Comparison of ENCODE assay signal across 27 mouse cellular contexts in genomic region chr17:53623762-53624161, GRCm38 (mm10).
"Had no signal": no experiment of that assay in that cellular context is flagged by ENCODE, and none has a peak within 500 bp of the region (broad histone marks: within the 10 kb centered on the region; RNA-seq: fewer than 3 reads in every experiment).

No protein-coding gene starts in this region.

- H3K27ac ChIP-seq: embryonic facial prominence, embryonic 10.5 days; embryonic facial prominence, embryonic 12.5 days; embryonic facial prominence, embryonic 13.5 days; embryonic facial prominence, embryonic 15.5 days; forebrain, embryonic 10.5 days; forebrain, embryonic 12.5 days; forebrain, embryonic 13.5 days; forebrain, embryonic 15.5 days; gastrocnemius, adult 2 months had no signal

- H3K4me2 ChIP-seq: embryonic facial prominence, embryonic 12.5 days; embryonic facial prominence, embryonic 13.5 days; embryonic facial prominence, embryonic 15.5 days; forebrain, embryonic 12.5 days; forebrain, embryonic 13.5 days; forebrain, embryonic 15.5 days had no signal

- DNase-seq: cerebellum, adult 2 months; cerebellum, adult 8-10 months; cerebellum, adult 9-10 months; cerebellum, adult 9-11 months; cerebellum, postnatal 10 days; cerebellum, postnatal 14 days; cerebellum, postnatal 25 days; cerebellum, postnatal 36 days; embryo, embryonic 11 days; forebrain, postnatal 0 days; gastrocnemius, adult 2 months; gastrocnemius, postnatal 10 days; gastrocnemius, postnatal 14 days; gastrocnemius, postnatal 25 days; gastrocnemius, postnatal 36 days; heart, adult 18-20 months had no signal

- H3K4me3 ChIP-seq: embryonic facial prominence, embryonic 10.5 days; embryonic facial prominence, embryonic 12.5 days; embryonic facial prominence, embryonic 13.5 days; embryonic facial prominence, embryonic 15.5 days; erythroblast, embryonic 14.5 days; forebrain, embryonic 10.5 days; forebrain, embryonic 12.5 days; forebrain, embryonic 13.5 days; forebrain, embryonic 15.5 days; gastrocnemius, adult 2 months had no signal

- H3K9ac ChIP-seq: embryonic facial prominence, embryonic 12.5 days; embryonic facial prominence, embryonic 13.5 days; embryonic facial prominence, embryonic 15.5 days; forebrain, embryonic 12.5 days; forebrain, embryonic 13.5 days; forebrain, embryonic 15.5 days; forebrain, postnatal 0 days had no signal

- H3K36me3 ChIP-seq: embryonic facial prominence, embryonic 12.5 days had no signal

- ATAC-seq: forebrain, embryonic 13.5 days; forebrain, embryonic 14.5 days; forebrain, embryonic 15.5 days; forebrain, embryonic 16.5 days; forebrain, postnatal 0 days had no signal

- H3K9me3 ChIP-seq: embryonic facial prominence, embryonic 10.5 days; embryonic facial prominence, embryonic 12.5 days; embryonic facial prominence, embryonic 13.5 days; embryonic facial prominence, embryonic 15.5 days; forebrain, embryonic 10.5 days; forebrain, embryonic 12.5 days; forebrain, embryonic 13.5 days; forebrain, embryonic 15.5 days had no signal

- H3K27me3 ChIP-seq: embryonic facial prominence, embryonic 12.5 days; embryonic facial prominence, embryonic 13.5 days; embryonic facial prominence, embryonic 15.5 days; forebrain, embryonic 12.5 days; forebrain, embryonic 13.5 days; forebrain, embryonic 15.5 days had no signal

- H3K4me1 ChIP-seq: embryonic facial prominence, embryonic 10.5 days; embryonic facial prominence, embryonic 12.5 days; embryonic facial prominence, embryonic 13.5 days; embryonic facial prominence, embryonic 15.5 days; forebrain, embryonic 10.5 days; forebrain, embryonic 12.5 days; forebrain, embryonic 13.5 days; forebrain, embryonic 15.5 days had no signal
